Mouse (Mus musculus) liver, embryonic 15.5 days (tissue): ENCODE measurements around the gene Espn. TPM values are rescaled to one million over a fixed set of nuclear protein-coding genes. Genes with fewer than 3 reads are reported as not detected.

Experiments used
- ATAC-seq: fragments of 200-750 bp; cut with Nextera tagmentation; 2 replicates; pipeline ENCODE4 v1.8.0; 2017; ENCODE audit warnings: moderate number of reproducible peaks, mild to moderate bottlenecking, moderate library complexity; ENCODE audit not compliant: insufficient read depth
- H3K27ac ChIP-seq: fragments of 300-500 bp; sonication (generic); replicated peaks from 2 replicates; pipeline ENCODE4 v1.5.1; 2015; ENCODE audit warnings: mild to moderate bottlenecking, inconsistent platforms
- H3K27me3 ChIP-seq: fragments of 300-500 bp; sonication (generic); 2 replicates; pipeline ENCODE4 v1.6.1; 2015; ENCODE audit warnings: mild to moderate bottlenecking, inconsistent platforms
- H3K36me3 ChIP-seq: fragments of 300-500 bp; sonication (generic); replicated peaks from 2 replicates; pipeline ENCODE4 v1.6.1; 2015; ENCODE audit warnings: moderate library complexity, mild to moderate bottlenecking, inconsistent platforms
- H3K4me1 ChIP-seq: fragments of 300-500 bp; sonication (generic); replicated peaks from 2 replicates; pipeline ENCODE4 v1.6.1; 2015; ENCODE audit warnings: inconsistent platforms
- H3K4me2 ChIP-seq: fragments of 300-500 bp; sonication (generic); 2 replicates; pipeline ENCODE4 v1.6.1; 2015; ENCODE audit warnings: moderate library complexity, mild to moderate bottlenecking, inconsistent platforms
- H3K4me3 ChIP-seq: fragments of 300-500 bp; sonication (generic); replicated peaks from 2 replicates; pipeline ENCODE4 v1.5.1; 2015; ENCODE audit warnings: mild to moderate bottlenecking, inconsistent platforms
- H3K9ac ChIP-seq: fragments of 300-500 bp; sonication (generic); 2 replicates; pipeline ENCODE4 v1.6.1; 2015; ENCODE audit warnings: moderate library complexity, mild to moderate bottlenecking, inconsistent platforms
- H3K9me3 ChIP-seq: fragments of 300-500 bp; sonication (generic); replicated peaks from 2 replicates; pipeline ENCODE4 v1.6.1; 2016; ENCODE audit warnings: inconsistent platforms
- WGBS: fragments of 180-500 bp; shearing (Covaris S2); methylation state at CpG from one replicate; pipeline ENCODE4 v1.1.7; 2015; ENCODE audit warnings: mixed read lengths; ENCODE audit not compliant: insufficient replicate concordance; 5-methylcytosine and 5-hydroxymethylcytosine counted together
- polyA plus RNA-seq: library from polyadenylated mRNA; unstranded; fragments of >200 nt; fragmentation: Nextera tagmentation; extraction: Ambion mirVana; gene quantifications from 2 replicates; pipeline ENCODE4 v1.2.1, GENCODE M21; 2015

The Espn gene
- polyA plus RNA-seq, 1 experiment from 2014 or later = 1.5 TPM

DNA sequence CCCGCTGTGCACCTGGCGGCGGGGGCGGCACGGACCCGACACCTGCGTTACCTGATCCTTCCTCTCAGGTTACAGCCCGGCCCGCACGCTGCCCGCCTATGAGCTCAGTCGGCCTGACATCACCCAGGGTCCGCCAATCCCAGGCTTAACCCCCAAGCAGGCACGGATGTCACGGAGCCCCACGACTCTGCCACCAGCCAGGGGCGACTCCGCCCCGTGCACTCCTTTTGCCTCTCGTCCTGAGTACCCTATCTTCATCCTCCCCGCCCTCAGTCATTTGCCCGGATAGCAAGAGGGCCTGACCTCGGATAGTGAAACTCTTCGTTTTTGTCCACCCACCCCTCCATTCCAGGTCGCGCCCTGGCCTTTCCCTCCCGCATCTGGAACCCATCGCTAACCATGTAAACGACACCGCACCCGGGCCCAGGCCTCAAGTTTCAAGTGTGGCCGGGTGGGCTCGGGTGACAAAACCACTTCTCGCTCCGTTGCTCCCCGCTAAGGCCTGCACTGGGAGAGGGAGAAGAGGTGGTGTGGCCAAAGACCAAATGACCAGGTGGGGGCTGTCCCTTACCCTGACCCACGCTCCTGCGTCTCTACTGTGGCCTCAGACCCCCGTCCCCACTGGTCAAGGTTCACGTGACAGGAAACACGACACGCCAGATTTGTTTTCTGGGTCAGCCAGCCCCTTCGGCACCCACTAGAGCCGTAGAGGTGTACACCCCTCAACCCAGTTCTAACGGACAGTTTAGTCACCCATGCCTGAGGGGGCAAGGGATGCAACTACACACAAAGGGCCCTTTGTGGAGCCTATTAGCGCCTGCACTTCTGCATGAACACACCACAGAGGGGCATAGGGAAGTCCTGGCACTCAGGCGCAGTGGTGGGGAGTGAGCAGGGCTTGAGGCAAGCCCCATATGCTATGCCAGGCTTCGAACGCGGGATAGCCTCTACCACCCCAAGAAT, 20.1 kb downstream of the Espn start:
- Histone ChIP-seq H3K27me3 (peaks cover 88% of the 10 kb centered on the region), H3K9me3 (no peaks in the 10 kb centered on the region), H3K27ac (no peak overlapping the region), H3K9ac (no peak overlapping the region), H3K4me2 (peak overlapping the region; percentile 62), H3K4me3 (peak overlapping the region; percentile 43), H3K36me3 (no peaks in the 10 kb centered on the region), H3K4me1 (peaks cover 46% of the 10 kb centered on the region)
- no peak for ATAC-seq
- WGBS = 7% methylated on average over 50 of the region's 50 CpGs

DNA sequence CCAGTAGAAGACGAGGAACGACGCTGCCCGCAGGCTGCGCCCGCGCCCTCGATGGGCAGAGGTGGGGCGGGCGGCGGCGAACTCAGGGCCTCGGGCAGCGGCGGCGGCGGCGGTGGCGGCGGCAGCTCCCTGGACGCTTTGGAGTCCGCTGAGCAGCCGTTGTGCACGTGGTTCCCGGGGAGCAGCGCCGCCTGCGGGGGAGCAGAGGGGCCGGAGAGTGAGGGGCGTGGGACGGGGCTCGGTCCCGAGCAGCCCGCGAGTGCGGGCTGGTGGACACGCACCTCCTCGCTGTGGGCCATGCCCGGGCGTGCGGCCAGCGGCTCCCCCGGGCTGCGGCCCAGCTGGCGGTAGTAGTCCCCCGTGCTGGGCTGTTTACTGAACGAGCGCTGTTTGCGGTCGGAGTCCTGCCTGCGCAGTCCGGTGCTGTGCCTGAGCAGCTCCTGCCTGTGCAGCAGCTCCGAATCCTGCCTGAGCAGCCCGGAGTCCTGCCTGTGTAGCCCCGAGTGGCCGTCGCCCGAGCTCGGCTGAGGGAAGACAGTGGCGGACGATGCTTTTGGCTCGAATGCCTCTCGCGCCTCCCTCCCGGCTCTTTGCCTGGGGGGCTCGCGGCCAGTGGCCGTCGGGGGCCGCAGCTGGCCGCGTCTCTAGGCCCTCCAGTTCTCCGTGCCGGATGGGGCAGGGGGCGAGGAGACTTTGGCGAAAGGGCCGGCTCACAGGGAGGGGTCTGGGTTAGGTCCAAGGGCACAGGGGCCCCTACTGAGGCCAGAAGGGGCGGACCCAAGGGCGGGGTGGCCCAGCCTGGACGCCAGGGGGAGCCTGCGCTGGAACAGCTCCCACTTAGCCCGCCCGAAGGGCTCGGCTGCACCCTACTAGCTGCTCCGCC, 21.2 kb downstream of the Espn start:
- Histone ChIP-seq H3K27ac (no peak overlapping the region), H3K4me2 (peak overlapping the region; percentile 62), H3K36me3 (no peaks in the 10 kb centered on the region), H3K27me3 (peaks cover 90% of the 10 kb centered on the region), H3K4me3 (peak overlapping the region; percentile 43), H3K4me1 (peaks cover 42% of the 10 kb centered on the region), H3K9ac (no peak overlapping the region), H3K9me3 (no peaks in the 10 kb centered on the region)
- peak; percentile 60 for ATAC-seq
- under 1% methylated on average over 83 of the region's 85 CpGs for WGBS

DNA sequence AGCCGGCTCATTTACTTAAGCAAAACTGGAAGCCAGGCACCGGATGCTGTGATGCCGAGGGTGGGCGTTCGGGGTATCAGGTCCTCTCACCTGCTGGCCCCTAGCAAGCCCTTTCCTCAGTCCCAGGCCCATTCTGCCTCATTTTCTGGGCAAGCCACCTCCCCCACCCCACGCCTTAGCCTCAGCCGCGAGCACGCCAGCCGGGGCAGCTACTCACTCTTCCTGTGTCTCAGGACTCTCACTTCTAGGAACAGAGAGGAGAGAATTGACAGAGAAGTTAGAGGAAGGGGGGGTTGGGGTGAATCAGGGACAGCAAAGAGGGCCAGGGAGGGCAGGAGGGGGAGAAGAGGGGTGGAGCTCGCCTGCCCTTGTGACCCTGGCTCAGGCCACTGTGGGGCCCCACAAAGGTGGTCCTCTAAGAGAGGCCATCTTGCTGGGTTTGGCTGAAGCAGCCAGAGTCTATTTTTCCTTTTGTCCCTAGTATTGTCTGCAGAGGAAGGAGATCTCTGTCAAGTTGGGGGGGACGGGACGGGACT, 22.7 kb downstream of the Espn start:
- Histone ChIP-seq H3K36me3 (no peaks in the 10 kb centered on the region), H3K9ac (no peak overlapping the region), H3K4me1 (peaks cover 50% of the 10 kb centered on the region), H3K27ac (no peak overlapping the region), H3K4me2 (peak overlapping the region; percentile 15; the same call in 1 of the 2 replicates), H3K27me3 (peaks cover 100% of the 10 kb centered on the region), H3K4me3 (0 out of 2 replicates have a peak overlapping the region, but pooled peaks have one; percentile 5), H3K9me3 (no peaks in the 10 kb centered on the region)
- WGBS = 28% methylated on average over 13 of the region's 13 CpGs
- ATAC-seq = no peak

GRCm38 (mm10) chr4:152128784-152129183, 23.4 kb downstream of the Espn start:
- H3K4me3 ChIP-seq = peak overlapping the region; percentile 5; the same call in 1 of the 2 replicates
- no peaks in the 10 kb centered on the region for H3K36me3 ChIP-seq
- WGBS = 63% methylated on average over 5 of the region's 5 CpGs
- H3K9me3 ChIP-seq = no peaks in the 10 kb centered on the region
- H3K27me3 ChIP-seq = peaks cover 100% of the 10 kb centered on the region
- H3K4me1 ChIP-seq = peaks cover 50% of the 10 kb centered on the region
- peak overlapping the region; percentile 15 for H3K4me2 ChIP-seq
- ATAC-seq = no peak
- no peak overlapping the region for H3K9ac ChIP-seq
- H3K27ac ChIP-seq = no peak overlapping the region

DNA sequence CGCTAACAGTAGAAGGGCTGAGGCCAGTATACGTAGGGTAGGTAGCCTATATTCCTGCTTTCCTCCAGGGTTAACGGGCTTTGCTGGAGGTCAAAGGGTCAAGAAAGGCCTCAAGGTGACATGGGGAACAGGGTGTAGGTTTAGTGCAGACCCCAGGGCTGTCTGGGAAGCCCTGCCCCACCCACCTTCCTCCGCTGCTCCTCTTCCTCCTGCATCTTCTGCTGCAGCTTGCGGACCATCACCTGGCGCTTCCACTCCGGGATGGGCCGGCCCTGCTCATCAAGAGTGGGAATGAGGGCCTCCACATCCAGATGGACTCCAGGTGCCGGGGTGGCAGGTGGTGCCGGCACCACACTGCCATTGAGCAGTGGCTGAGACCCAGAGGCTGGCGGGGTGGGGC, 24.3 kb downstream of the Espn start:
- Histone ChIP-seq H3K9ac (no peak overlapping the region), H3K9me3 (no peaks in the 10 kb centered on the region), H3K4me3 (no peak overlapping the region), H3K4me1 (peaks cover 50% of the 10 kb centered on the region), H3K27ac (no peak overlapping the region), H3K27me3 (peaks cover 100% of the 10 kb centered on the region), H3K4me2 (no peak overlapping the region), H3K36me3 (no peaks in the 10 kb centered on the region)
- 81% methylated on average over 11 of the region's 11 CpGs for WGBS
- no peak for ATAC-seq

DNA sequence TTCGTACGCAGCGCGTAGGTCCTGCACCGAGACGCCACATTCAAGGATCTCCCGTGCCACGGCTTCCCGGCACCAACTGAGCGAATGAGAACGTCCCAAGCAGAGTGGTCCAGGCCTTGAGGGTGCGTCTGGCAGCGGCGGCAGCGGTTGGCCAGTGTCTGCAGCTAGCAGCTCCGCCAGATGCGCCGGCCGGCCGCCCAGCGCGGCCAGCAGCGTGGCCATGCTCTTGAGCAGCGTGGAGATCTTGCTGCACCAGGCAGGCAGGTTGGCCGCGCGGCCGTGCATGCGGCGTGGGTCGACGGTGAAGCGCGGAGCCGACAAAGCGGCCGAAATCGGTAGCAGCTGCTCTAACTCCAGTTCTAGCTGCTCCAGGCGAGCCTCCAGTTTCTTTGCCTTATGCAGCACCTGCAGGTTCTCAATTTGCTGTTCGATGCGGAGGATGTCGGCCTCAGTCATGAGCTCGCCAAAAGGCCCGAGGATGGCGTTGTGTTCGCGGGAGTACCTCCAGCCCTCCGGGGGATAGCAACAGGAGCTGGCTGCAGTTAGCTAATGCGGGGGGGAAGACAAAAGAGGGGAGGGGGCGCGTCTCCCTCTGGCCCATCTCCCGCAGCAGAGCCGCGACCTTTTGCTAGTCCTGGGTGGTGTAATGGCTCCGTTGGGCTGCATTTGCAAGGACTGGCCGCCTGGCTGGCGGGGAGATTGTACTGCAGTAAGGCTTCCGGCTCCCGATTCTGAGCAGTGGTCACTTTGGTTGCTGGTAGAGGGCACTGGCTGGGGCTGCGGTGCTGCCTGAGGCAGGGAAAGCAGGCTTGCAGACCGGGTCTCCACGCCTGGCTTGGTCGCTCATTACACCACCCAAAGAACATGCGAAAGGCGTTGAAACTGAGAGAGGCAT, 25.9 kb downstream of the Espn start:
- WGBS = 13% methylated on average over 65 of the region's 65 CpGs
- Histone ChIP-seq H3K9ac (no peak overlapping the region), H3K27me3 (peaks cover 100% of the 10 kb centered on the region), H3K4me1 (peaks cover 34% of the 10 kb centered on the region), H3K36me3 (no peaks in the 10 kb centered on the region), H3K4me2 (peak overlapping the region; percentile 30), H3K27ac (no peak overlapping the region), H3K4me3 (0 out of 2 replicates have a peak overlapping the region, but pooled peaks have one; percentile 10), H3K9me3 (no peaks in the 10 kb centered on the region)
- ATAC-seq = no peak

DNA sequence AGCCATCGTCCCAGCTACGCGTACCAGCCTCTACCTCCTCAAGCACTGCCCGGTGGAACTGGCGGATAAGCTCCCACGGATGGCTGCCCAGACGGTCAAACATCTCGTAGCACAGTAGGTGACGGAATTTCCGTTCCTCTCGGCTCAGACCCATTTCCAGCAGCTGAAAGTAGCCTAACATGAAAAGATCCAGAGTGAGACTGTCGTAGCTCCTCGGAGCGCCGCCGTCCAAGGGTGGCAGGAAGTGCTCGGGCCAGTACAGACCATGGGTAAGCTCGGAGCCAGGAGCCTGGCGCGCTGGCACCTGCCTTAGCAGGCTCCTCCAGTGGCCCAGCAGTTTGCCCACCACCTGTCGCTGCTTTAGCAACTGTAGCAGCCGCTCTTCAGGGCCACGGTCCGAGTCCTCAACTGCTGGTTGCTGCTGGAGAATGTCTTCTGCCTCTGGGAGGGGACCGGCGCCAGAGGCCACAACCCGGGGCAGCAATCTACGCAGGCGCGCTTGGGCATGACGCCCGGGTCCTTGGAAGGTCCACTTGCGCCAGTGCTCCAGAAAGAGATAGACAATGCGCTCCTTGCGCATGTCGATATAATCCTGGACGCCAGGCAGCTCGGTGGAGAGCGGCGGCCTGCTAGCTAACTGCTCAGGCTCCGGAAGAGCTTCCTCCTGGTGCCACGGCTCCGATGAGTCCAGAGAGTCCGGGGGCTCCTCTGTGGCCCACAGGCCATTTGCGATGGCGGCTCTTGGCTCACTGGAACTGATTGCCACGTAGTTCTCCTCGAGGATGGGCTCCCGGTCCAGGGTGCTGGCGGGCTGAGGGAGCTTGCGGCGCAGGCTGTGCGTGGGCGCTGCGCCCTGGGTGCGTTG, 26.8 kb downstream of the Espn start:
- peak overlapping the region; percentile 30; the same call in 1 of the 2 replicates for H3K4me2 ChIP-seq
- WGBS = 13% methylated on average over 56 of the region's 56 CpGs

GRCm38 (mm10) chr4:152124361-152124961, 27.7 kb downstream of the Espn start:
- Histone ChIP-seq H3K27ac (no peak overlapping the region), H3K36me3 (no peaks in the 10 kb centered on the region), H3K4me2 (0 out of 2 replicates have a peak overlapping the region, but pooled peaks have one; percentile 30), H3K4me1 (peaks cover 37% of the 10 kb centered on the region), H3K27me3 (peaks cover 100% of the 10 kb centered on the region), H3K9ac (no peak overlapping the region), H3K9me3 (no peaks in the 10 kb centered on the region), H3K4me3 (no peak overlapping the region)
- 12% methylated on average over 13 of the region's 13 CpGs for WGBS
- no peak for ATAC-seq

More for the DNA sequence above, 26.8 kb downstream of the Espn start:
- Histone ChIP-seq H3K4me3 (0 out of 2 replicates have a peak overlapping the region, but pooled peaks have one; percentile 9), H3K27me3 (peaks cover 100% of the 10 kb centered on the region), H3K36me3 (no peaks in the 10 kb centered on the region), H3K4me1 (peaks cover 31% of the 10 kb centered on the region), H3K9ac (no peak overlapping the region), H3K9me3 (no peaks in the 10 kb centered on the region), H3K27ac (no peak overlapping the region)
- no peak for ATAC-seq

DNA sequence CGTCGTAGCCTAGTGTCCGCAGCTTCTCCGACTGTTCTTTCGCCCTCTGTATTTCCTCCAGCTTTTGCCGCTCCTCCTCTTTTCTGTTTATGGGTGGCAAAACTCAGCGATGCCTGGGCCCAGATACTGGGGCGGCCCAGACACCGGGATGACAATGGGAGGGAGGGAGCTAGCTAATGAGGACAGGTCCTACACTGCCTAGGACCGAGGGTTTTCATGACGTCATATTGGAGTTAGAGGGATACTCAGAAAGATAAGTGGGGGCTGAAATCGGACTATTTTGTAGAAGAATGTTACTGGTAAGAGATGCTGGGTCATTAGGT, 31.0 kb downstream of the Espn start:
- H3K27ac ChIP-seq = no peak overlapping the region
- 3% methylated on average over 12 of the region's 12 CpGs for WGBS
- H3K9ac ChIP-seq = no peak overlapping the region
- ATAC-seq = no peak
- H3K4me2 ChIP-seq = no peak overlapping the region
- no peaks in the 10 kb centered on the region for H3K9me3 ChIP-seq
- peaks cover 29% of the 10 kb centered on the region for H3K4me1 ChIP-seq
- H3K27me3 ChIP-seq = peaks cover 100% of the 10 kb centered on the region
- H3K4me3 ChIP-seq = 0 out of 2 replicates have a peak overlapping the region, but pooled peaks have one; percentile 5
- H3K36me3 ChIP-seq = no peaks in the 10 kb centered on the region
